Mouse (Mus musculus) forebrain, postnatal 0 days (tissue): ENCODE measurements at regions not wholly inside any gene's neighbourhood (a gene's known extent, or its start where the extent isn't known, plus 50 kb on each side); places are given as distances from the start of the nearest gene placed in this dataset.

Experiments used
- ATAC-seq: fragments of 200-750 bp; cut with Nextera tagmentation; 2 replicates; pipeline ENCODE4 v1.8.0; 2017; ENCODE audit warnings: mild to moderate bottlenecking, moderate library complexity
- DNase-seq: peaks from one replicate; pipeline ENCODE4 v3.0.0-alpha.2; 2015
- H3K27ac ChIP-seq: fragments of 300-500 bp; sonication (generic); 2 replicates; pipeline ENCODE4 v1.5.1; 2014; ENCODE audit warnings: low read depth, mild to moderate bottlenecking, antibody characterized with exemption, low read length, moderate library complexity, mixed read lengths
- H3K27me3 ChIP-seq: fragments of 300-500 bp; sonication (generic); 2 replicates; pipeline ENCODE4 v1.6.1; 2014; ENCODE audit warnings: mild to moderate bottlenecking, low read length, mixed read lengths; ENCODE audit not compliant: insufficient read depth
- H3K36me3 ChIP-seq: fragments of 300-500 bp; sonication (generic); 2 replicates; pipeline ENCODE4 v1.6.1; 2014; ENCODE audit warnings: mild to moderate bottlenecking, moderate library complexity; ENCODE audit not compliant: insufficient read depth
- H3K4me1 ChIP-seq: fragments of 300-500 bp; sonication (generic); 2 replicates; pipeline ENCODE4 v1.6.1; 2014; ENCODE audit warnings: antibody characterized with exemption; ENCODE audit not compliant: insufficient read depth
- H3K4me2 ChIP-seq: fragments of 300-500 bp; sonication (generic); 2 replicates; pipeline ENCODE4 v1.6.1; 2014; ENCODE audit warnings: low read depth, mild to moderate bottlenecking, moderate library complexity
- H3K4me3 ChIP-seq: fragments of 300-500 bp; sonication (generic); 2 replicates; pipeline ENCODE4 v1.5.1; 2014; ENCODE audit warnings: low read depth, low read length, mixed read lengths
- H3K9ac ChIP-seq: fragments of 300-500 bp; sonication (generic); 2 replicates; pipeline ENCODE4 v1.6.1; 2014; ENCODE audit warnings: mild to moderate bottlenecking
- H3K9me3 ChIP-seq: fragments of 300-500 bp; sonication (generic); 2 replicates; pipeline ENCODE4 v1.6.1; 2016; ENCODE audit warnings: low read length
- CTCF ChIP-seq: sonication (generic); IDR thresholded peaks from 2 replicates; pipeline ENCODE4 v1.5.1; 2016; ENCODE audit warnings: antibody characterized with exemption, control low read depth, low read depth
- WGBS: fragments of 180-500 bp; shearing (Covaris S2); extraction: QIAGEN DNeasy Blood & Tissue Kit; methylation state at CpG from one replicate; pipeline ENCODE4 v1.1.7; 2014; 5-methylcytosine and 5-hydroxymethylcytosine counted together

- no peaks in the 10 kb centered on the region for H3K4me1 ChIP-seq
- H3K27ac ChIP-seq = no peak overlapping the region
- DNase-seq (no peak), ATAC-seq (no peak)
- no peaks in the 10 kb centered on the region for H3K27me3 ChIP-seq
- H3K4me3 ChIP-seq = no peak overlapping the region
- 90% methylated on average over 4 of the region's 4 CpGs for WGBS
- no peaks in the 10 kb centered on the region for H3K9me3 ChIP-seq
- H3K4me2 ChIP-seq = no peak overlapping the region
- H3K9ac ChIP-seq = no peak overlapping the region
- H3K36me3 ChIP-seq = no peaks in the 10 kb centered on the region
- no peak for TF ChIP-seq CTCF
These were observed 184.8 kb downstream of the Ins1 start for GRCm38 (mm10) chr19:52448931-52449330.

- no peak for TF ChIP-seq CTCF
- H3K4me3 ChIP-seq = no peak overlapping the region
- 60% methylated on average over 4 of the region's 4 CpGs for WGBS
- DNase-seq (no peak), ATAC-seq (no peak)
- no peaks in the 10 kb centered on the region for H3K36me3 ChIP-seq
- no peaks in the 10 kb centered on the region for H3K4me1 ChIP-seq
- H3K4me2 ChIP-seq = no peak overlapping the region
- H3K27me3 ChIP-seq = no peaks in the 10 kb centered on the region
- no peak overlapping the region for H3K9ac ChIP-seq
- no peak overlapping the region for H3K27ac ChIP-seq
- no peaks in the 10 kb centered on the region for H3K9me3 ChIP-seq
These were observed 185.3 kb downstream of the Ins1 start for GRCm38 (mm10) chr19:52449392-52449791.
